Mouse (Mus musculus) limb, embryonic 11.5 days (tissue): ENCODE data around the gene ccdc198. TPM values are rescaled to one million over a fixed set of nuclear protein-coding genes. Genes with fewer than 3 reads are reported as not detected.
"Not testable (repeated sequence)": the region's sequence is repeated elsewhere in the genome, so short reads cannot be mapped to it uniquely, and the experiment has no call there.

ENCODE experiments used
- ATAC-seq: fragments of 200-750 bp; cut with Nextera tagmentation; 2 replicates; pipeline ENCODE4 v1.8.0; 2017; ENCODE audit warnings: low read depth; ENCODE audit not compliant: insufficient number of reproducible peaks, low FRiP score, low TSS enrichment
- DNase-seq: peaks from one replicate; pipeline ENCODE4 v3.0.0-alpha.2; 2015; ENCODE audit warnings: low spot score
- H3K27ac ChIP-seq: fragments of 300-500 bp; sonication (generic); replicated peaks from 2 replicates; pipeline ENCODE4 v1.5.1; 2014; ENCODE audit warnings: low read depth, mild to moderate bottlenecking, low read length
- H3K27me3 ChIP-seq: fragments of 300-500 bp; sonication (generic); 2 replicates; pipeline ENCODE4 v1.6.1; 2014; ENCODE audit warnings: mild to moderate bottlenecking, low read length, mixed read lengths; ENCODE audit not compliant: control insufficient read depth, insufficient read depth
- H3K36me3 ChIP-seq: fragments of 300-500 bp; sonication (generic); 2 replicates; pipeline ENCODE4 v1.6.1; 2014; ENCODE audit warnings: mild to moderate bottlenecking, low read length, moderate library complexity, mixed read lengths; ENCODE audit not compliant: control insufficient read depth, insufficient read depth
- H3K4me1 ChIP-seq: fragments of 300-500 bp; sonication (generic); 2 replicates; pipeline ENCODE4 v1.6.1; 2014; ENCODE audit warnings: low read length, mixed read lengths; ENCODE audit not compliant: control insufficient read depth, insufficient read depth
- H3K4me2 ChIP-seq: fragments of 300-500 bp; sonication (generic); 2 replicates; pipeline ENCODE4 v1.6.1; 2014; ENCODE audit warnings: low read depth, mild to moderate bottlenecking, moderate library complexity; ENCODE audit not compliant: severe bottlenecking
- H3K4me3 ChIP-seq: fragments of 300-500 bp; sonication (generic); 2 replicates; pipeline ENCODE4 v1.5.1; 2014; ENCODE audit warnings: low read depth, low read length
- H3K9ac ChIP-seq: fragments of 300-500 bp; sonication (generic); 2 replicates; pipeline ENCODE4 v1.6.1; 2014; ENCODE audit warnings: mild to moderate bottlenecking, low read length
- H3K9me3 ChIP-seq: fragments of 300-500 bp; sonication (generic); 2 replicates; pipeline ENCODE4 v1.6.1; 2016; ENCODE audit warnings: low read length; ENCODE audit not compliant: control insufficient read depth
- WGBS: fragments of 180-500 bp; shearing (Covaris S2); extraction: QIAGEN DNeasy Blood & Tissue Kit; methylation state at CpG from one replicate; pipeline ENCODE4 v1.1.7; 2014; 5-methylcytosine and 5-hydroxymethylcytosine counted together
- polyA plus RNA-seq: library from polyadenylated mRNA; unstranded; fragments of >200 nt; fragmentation: Nextera tagmentation; extraction: Ambion mirVana; gene quantifications from 2 replicates; pipeline ENCODE4 v1.2.1, GENCODE M21; 2014

The ccdc198 gene
- polyA plus RNA-seq, result 0.05 and 0.27 TPM in 2 replicates

DNA sequence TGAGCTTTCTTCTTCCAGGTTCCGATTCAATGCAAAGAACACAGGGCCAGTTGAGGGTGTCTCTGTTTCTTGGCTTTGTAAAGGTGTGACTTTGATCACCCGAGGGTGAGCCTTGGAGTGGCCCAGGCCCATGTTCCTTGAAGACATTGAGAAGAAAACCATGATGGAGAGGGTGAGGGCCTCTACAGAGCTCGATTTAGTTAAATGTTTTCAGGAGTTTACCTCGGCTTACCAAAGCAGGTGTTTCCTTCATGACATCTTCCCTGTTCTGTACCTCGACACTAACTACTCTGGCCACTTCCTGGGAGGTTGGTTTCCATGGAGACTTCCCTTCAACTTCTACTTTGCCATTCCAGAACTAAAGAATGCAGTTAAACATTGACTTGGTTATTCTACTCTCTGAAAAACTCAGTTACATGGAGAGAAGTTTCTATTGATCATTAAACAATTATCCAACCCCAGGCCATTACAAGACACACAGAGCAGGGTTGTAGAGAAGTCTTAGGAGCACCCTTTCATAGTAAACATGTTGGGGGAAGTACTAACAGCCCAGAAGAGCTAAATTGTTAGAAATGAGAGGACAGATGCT is at the start of gene ccdc198:
Gene ccdc198, minus strand, starts transcription at position 349 of the 589 bp plus-strand sequence.
- 83% methylated on average over 5 of the region's 5 CpGs for WGBS
- Histone ChIP-seq H3K9ac (no peak within 1 kb of the TSS), H3K9me3 (no peaks in the 10 kb centered on the region), H3K36me3 (no peaks in the 10 kb centered on the region), H3K27ac (no peak within 1 kb of the TSS), H3K4me3 (no peak within 1 kb of the TSS), H3K4me2 (no peak within 1 kb of the TSS), H3K27me3 (no peaks in the 10 kb centered on the region), H3K4me1 (no peaks in the 10 kb centered on the region)
- DNase-seq (no peak), ATAC-seq (no peak)

DNA sequence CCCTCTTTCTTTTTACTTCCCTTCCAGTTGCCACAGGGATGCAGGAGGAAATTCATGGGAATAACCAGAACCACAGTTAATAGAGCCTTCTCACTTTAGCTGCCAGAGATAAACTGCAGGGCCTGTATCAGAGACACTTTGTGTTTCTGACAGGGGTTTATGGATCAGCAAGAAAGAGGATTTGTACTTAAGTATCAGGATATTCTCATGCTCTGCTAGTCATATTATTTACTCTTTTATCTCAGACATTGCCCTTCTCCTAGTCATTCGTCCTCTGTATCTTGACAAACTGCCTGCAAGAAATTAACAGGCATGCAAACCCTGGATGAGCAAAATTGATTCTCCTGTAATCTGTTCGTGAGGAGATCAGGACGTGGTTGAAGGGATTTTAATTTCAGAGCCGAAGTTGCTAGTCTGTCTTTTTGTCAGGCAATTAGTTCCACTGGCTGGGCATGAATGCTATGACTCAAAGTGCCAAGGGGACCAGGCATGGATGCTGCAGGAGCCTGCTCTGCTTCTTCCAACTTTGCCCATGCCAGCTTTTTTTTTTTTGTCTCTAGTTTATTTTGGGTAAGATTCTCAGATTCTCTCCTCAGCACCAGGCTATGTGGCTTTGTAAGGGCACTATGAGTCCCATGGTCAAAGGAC is 48.7 kb upstream of the ccdc198 start:
- no peak for ATAC-seq
- no peak for DNase-seq
- Histone ChIP-seq H3K36me3 (no peaks in the 10 kb centered on the region), H3K4me1 (no peaks in the 10 kb centered on the region), H3K27me3 (no peaks in the 10 kb centered on the region), H3K4me2 (no peak overlapping the region), H3K9me3 (no peaks in the 10 kb centered on the region), H3K27ac (no peak overlapping the region), H3K9ac (no peak overlapping the region), H3K4me3 (no peak overlapping the region)
- 57% methylated on average over 4 of the region's 4 CpGs for WGBS

DNA sequence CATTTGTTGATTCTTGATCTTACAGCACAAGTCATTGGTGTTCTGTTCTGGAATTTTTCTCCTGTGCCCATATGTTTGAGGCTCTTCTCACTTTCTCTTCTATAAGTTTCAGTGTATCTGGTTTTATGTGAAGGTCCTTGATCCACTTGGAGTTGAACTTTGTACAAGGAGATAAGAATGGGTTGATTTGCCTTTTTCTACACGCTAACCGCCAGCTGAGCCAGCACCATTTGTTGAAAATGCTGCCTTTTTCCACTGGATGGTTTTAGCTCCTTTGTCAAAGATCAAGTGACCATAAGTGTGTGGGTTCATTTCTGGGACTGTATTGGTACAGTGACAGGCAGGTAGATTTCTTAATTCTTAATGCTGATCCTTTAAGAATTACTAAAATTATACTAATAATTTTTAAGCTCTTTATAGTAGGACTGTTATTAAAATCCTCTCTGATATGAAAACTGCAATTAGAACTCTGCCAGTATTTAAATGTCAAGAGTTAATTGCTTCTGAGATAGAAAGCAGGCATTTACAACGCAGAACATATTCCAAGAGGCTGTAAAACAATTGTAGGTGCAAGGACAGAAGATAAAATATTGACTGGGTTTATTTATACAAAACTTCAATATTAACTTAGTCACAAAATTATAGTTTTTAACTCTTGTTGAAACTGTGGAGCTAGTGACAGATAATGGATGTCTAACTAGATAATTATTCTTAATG is 44.9 kb upstream of the ccdc198 start:
- ATAC-seq, result no peak

DNA sequence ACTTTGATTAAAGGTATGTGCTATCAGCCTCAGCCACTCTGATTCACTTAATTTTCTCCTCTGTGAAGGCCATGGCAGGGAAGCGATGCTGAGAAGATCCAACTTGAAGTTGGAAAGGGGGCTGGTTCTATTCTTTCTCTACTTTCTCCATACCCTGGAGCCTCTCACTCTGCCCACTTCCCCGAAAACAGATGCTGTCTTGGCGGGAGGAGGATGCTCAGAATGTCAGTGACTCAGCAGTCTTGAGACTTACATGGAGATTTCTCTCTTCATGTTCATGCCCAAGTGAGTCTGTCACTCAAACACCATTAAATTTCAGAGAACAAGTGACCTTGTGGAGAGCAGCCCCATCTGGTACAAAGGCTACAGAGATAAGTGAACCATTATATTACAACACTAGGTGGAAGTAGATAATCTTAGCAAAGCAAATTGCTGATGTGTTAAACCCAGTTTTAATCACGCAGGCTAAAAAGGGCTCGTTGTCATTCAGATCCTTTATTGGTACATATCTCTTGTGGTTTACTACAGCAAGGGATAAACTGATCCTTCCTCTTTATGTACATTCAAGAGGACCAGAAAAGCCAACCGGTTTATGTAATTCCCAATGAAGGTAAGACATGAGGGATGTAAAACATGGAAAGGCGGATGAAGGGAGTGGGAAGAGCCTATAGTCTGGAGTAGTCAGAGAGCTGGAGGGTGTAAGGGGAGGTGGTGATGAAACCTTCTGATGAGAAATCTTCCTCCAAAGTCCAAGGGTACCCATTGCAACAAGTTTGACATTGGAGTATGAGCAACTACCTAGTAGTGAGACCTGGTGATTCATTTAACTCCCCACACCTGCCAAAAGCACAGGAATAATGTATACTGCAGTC is 38.7 kb upstream of the ccdc198 start:
- Histone ChIP-seq H3K36me3 (no peaks in the 10 kb centered on the region), H3K4me1 (no peaks in the 10 kb centered on the region), H3K9ac (no peak overlapping the region), H3K27me3 (no peaks in the 10 kb centered on the region), H3K27ac (no peak overlapping the region), H3K4me2 (no peak overlapping the region), H3K4me3 (no peak overlapping the region), H3K9me3 (no peaks in the 10 kb centered on the region)
- ATAC-seq, result no peak
- no peak for DNase-seq
- 84% methylated on average over 7 of the region's 7 CpGs for WGBS

More for the DNA sequence above, 44.9 kb upstream of the ccdc198 start:
- no peak overlapping the region for H3K4me3 ChIP-seq
- no peaks in the 10 kb centered on the region for H3K9me3 ChIP-seq
- no peak overlapping the region for H3K4me2 ChIP-seq
- no peaks in the 10 kb centered on the region for H3K27me3 ChIP-seq
- H3K27ac ChIP-seq, result no peak overlapping the region
- DNase-seq, result no peak
- H3K9ac ChIP-seq, result no peak overlapping the region
- no peaks in the 10 kb centered on the region for H3K4me1 ChIP-seq
- 84% methylated on average over 3 of the region's 3 CpGs for WGBS
- no peaks in the 10 kb centered on the region for H3K36me3 ChIP-seq

DNA sequence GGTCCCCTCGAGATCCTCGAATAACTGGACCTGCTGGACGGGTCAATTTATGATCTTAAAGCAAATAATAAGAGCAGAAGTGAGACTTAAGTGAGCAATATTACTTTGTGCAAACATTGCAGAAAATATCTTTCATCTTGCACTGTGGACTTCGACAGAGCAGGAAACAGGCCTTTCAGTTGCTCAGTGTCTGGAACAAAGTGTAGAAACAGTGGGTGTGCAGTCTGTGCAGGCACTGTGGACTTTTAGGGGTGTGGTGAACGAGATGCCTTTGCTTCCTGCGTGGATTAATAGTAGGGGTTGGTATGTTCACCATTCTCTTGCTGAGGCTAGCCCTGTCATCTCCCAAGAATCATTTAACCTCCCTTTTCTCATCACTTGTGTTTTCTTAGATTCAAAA is 33.6 kb upstream of the ccdc198 start:
- H3K4me1 ChIP-seq, result no peaks in the 10 kb centered on the region
- WGBS, result 91% methylated on average over 6 of the region's 6 CpGs
- no peak overlapping the region for H3K4me2 ChIP-seq
- DNase-seq (no peak), ATAC-seq (no peak)
- no peak overlapping the region for H3K27ac ChIP-seq
- H3K36me3 ChIP-seq, result no peaks in the 10 kb centered on the region
- no peak overlapping the region for H3K9ac ChIP-seq
- H3K4me3 ChIP-seq, result no peak overlapping the region
- no peaks in the 10 kb centered on the region for H3K9me3 ChIP-seq
- H3K27me3 ChIP-seq, result no peaks in the 10 kb centered on the region

DNA sequence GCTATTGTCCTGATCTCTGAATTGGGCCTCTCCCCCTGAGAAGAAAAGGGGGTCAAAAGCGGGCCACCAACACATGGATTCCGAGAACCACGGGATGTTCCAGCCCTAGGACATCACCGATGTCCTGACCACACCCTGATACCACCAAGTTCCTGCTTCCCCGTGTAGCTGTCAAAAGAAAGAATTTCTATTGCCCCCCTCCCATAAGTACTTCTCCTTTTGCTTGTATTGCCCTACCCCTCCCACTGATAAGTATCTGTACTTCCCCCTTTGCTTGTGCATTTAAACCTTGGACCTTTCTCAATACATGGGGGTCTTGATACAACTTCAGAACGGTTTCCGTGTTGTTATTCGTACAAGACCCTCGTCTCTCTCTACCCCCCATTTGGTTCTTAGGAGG is 33.2 kb upstream of the ccdc198 start:
- 95% methylated on average over 9 of the region's 9 CpGs for WGBS
- not testable (repeated sequence) for H3K36me3 ChIP-seq, ATAC-seq

DNA sequence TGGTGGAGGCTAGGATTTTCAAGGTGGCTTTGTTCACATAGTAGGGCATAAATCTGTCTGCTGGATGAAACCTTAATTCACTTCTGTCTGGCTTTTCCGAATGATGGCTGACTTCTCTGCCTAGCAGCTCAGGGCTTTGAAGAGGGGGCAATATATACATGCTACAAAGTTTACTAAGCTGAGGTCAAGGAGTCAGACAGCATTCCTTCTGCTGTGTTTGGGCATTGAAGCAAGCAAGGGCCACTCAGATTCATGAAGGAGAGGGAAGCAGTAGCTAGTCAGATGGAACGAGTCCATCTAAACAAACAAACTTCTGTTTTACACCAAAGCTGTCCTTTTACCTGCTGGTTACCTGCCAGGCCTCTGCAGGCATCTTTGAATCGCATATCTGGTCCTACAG is 32.4 kb upstream of the ccdc198 start:
- WGBS, result 65% methylated on average over 3 of the region's 3 CpGs
- no peaks in the 10 kb centered on the region for H3K4me1 ChIP-seq
- no peaks in the 10 kb centered on the region for H3K36me3 ChIP-seq
- no peak overlapping the region for H3K27ac ChIP-seq
- ATAC-seq (no peak), DNase-seq (no peak)
- no peaks in the 10 kb centered on the region for H3K27me3 ChIP-seq
- no peaks in the 10 kb centered on the region for H3K9me3 ChIP-seq
- no peak overlapping the region for H3K4me3 ChIP-seq
- no peak overlapping the region for H3K4me2 ChIP-seq
- H3K9ac ChIP-seq, result no peak overlapping the region

More for the DNA sequence above, 33.2 kb upstream of the ccdc198 start:
- H3K4me2 ChIP-seq, H3K9me3 ChIP-seq, DNase-seq, H3K4me3 ChIP-seq, H3K27me3 ChIP-seq, H3K27ac ChIP-seq, H3K9ac ChIP-seq, H3K4me1 ChIP-seq: not testable (repeated sequence)

DNA sequence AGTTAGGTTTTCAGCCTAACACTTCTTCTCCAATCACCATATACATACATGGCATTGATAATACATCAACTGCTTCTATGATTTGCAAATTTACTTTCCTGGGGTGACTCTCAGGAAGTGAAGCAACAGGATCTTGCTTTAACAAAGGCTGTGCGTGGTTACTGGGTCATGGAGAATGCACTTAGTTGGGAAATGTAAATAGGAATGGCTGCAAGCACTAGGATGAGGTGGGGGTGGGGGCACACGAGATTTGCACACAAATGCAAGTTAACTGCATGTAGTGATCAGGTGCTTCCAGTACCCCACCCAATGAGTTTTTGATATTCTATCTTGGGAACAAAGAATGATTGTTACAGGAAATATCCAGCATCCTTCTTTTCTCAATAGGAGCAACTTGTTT is 30.1 kb upstream of the ccdc198 start:
- H3K9me3 ChIP-seq, result no peaks in the 10 kb centered on the region
- H3K4me2 ChIP-seq, result no peak overlapping the region
- no peak overlapping the region for H3K9ac ChIP-seq
- no peaks in the 10 kb centered on the region for H3K36me3 ChIP-seq
- H3K27me3 ChIP-seq, result no peaks in the 10 kb centered on the region
- H3K4me1 ChIP-seq, result no peaks in the 10 kb centered on the region
- ATAC-seq, result no peak
- no peak for DNase-seq
- WGBS, result 49% methylated on average over 2 of the region's 2 CpGs
- H3K27ac ChIP-seq, result no peak overlapping the region
- H3K4me3 ChIP-seq, result no peak overlapping the region
